11 mouse cellular contexts compared by ENCODE assay signal in genomic region chr8:73161994-73162393, GRCm38 (mm10).
DNase-seq lines count a peak whose midpoint lies in the region; ATAC-seq and TF ChIP-seq lines count a peak whose summit lies in the region.
"Had no signal": no experiment of that assay in that cellular context is flagged by ENCODE, and none has a peak within 500 bp of the region (broad histone marks: within the 10 kb centered on the region; RNA-seq: fewer than 3 reads in every experiment).

No protein-coding gene starts in this region.

- no peak for TF ChIP-seq CTCF in Patski (IDR thresholded peaks at IDR 0.05)

- in situ Hi-C loops in Patski (cut with MboI; ENCODE audit: low pct_unique_long_range_greater_than_20kb), result no loop called here

- no peak overlapping the region for H3K4me3 ChIP-seq in heart, embryonic 10.5 days
- H3K4me3 ChIP-seq in lung, embryonic 15.5 days, result no peak overlapping the region
- no peak overlapping the region for H3K4me3 ChIP-seq in liver, embryonic 13.5 days (replicated peaks)

- CTCF ChIA-PET in Patski (lab: Charles Lee), result interaction anchor here (1.2 to 1.8 kb wide), 6 partner anchors 15 to 194 kb away, joined by 3 to 4 read pairs (median 4); no protein-coding TSS in a partner anchor

- intact Hi-C loops in heart, postnatal 10 days (cut with DNase I), result no loop called here

- no peaks in the 10 kb centered on the region for H3K27me3 ChIP-seq in heart, embryonic 10.5 days (ENCODE audit: insufficient read depth, poor library complexity, severe bottlenecking)
- H3K27me3 ChIP-seq in lung, embryonic 15.5 days, result no peaks in the 10 kb centered on the region
- no peaks in the 10 kb centered on the region for H3K27me3 ChIP-seq in Patski
- H3K27me3 ChIP-seq in liver, embryonic 13.5 days, result no peaks in the 10 kb centered on the region

- POLR2A ChIA-PET in Patski (lab: Charles Lee), result no interaction called here

- DNase-seq in heart, embryonic 10.5 days (ENCODE audit: low spot score), result no peak
- DNase-seq in heart, postnatal 10 days, result no peak
- DNase-seq in lung, postnatal 4 days, result no peak
- no peak for DNase-seq in Patski (ENCODE audit: low read depth, low spot score)
- DNase-seq in liver, embryonic 13.5 days, result no peak
- no peak for DNase-seq in right cerebral cortex, postnatal 25 days
- no peak for DNase-seq in thymus, postnatal 10 days (ENCODE audit: low spot score in 2 of 2)
- DNase-seq: cerebellum, postnatal 36 days; heart, postnatal 4 days; right cerebral cortex, postnatal 4 days had no signal

- no peaks in the 10 kb centered on the region for H3K36me3 ChIP-seq in heart, embryonic 10.5 days
- no peaks in the 10 kb centered on the region for H3K36me3 ChIP-seq in lung, embryonic 15.5 days
- H3K36me3 ChIP-seq in liver, embryonic 13.5 days, result no peaks in the 10 kb centered on the region

- peak overlapping the region; percentile 77 for H3K27ac ChIP-seq in heart, embryonic 10.5 days
- no peak overlapping the region for H3K27ac ChIP-seq in lung, embryonic 15.5 days
- no peak overlapping the region for H3K27ac ChIP-seq in liver, embryonic 13.5 days

- 0 out of 2 replicates have a peak, but pooled peaks have one; percentile 27 for ATAC-seq in lung, embryonic 15.5 days (ENCODE audit: borderline replicate concordance, extremely low read depth, low FRiP score, low TSS enrichment)
- peak; percentile 62 for ATAC-seq in Patski
- ATAC-seq in liver, embryonic 13.5 days (ENCODE audit: low read depth), result 0 out of 2 replicates have a peak, but pooled peaks have one; percentile 34

- WGBS in heart, embryonic 10.5 days, result 53% methylated on average over 3 of the region's 3 CpGs
- 57% methylated on average over 3 of the region's 3 CpGs for WGBS in lung, embryonic 15.5 days
- 34% methylated on average over 3 of the region's 3 CpGs for WGBS in liver, embryonic 13.5 days (ENCODE audit: insufficient replicate concordance)

- no peak overlapping the region for H3K4me2 ChIP-seq in lung, embryonic 15.5 days
- no peak overlapping the region for H3K4me2 ChIP-seq in liver, embryonic 13.5 days

- no peak overlapping the region for H3K9ac ChIP-seq in lung, embryonic 15.5 days
- H3K9ac ChIP-seq in liver, embryonic 13.5 days, result no peak overlapping the region

- H3K9me3 ChIP-seq in heart, embryonic 10.5 days, result no peaks in the 10 kb centered on the region
- H3K9me3 ChIP-seq in lung, embryonic 15.5 days, result no peaks in the 10 kb centered on the region
- no peaks in the 10 kb centered on the region for H3K9me3 ChIP-seq in liver, embryonic 13.5 days (replicated peaks)

- H3K4me1 ChIP-seq in heart, embryonic 10.5 days, result peaks cover 18% of the 10 kb centered on the region
- no peaks in the 10 kb centered on the region for H3K4me1 ChIP-seq in lung, embryonic 15.5 days
- peaks cover 10% of the 10 kb centered on the region for H3K4me1 ChIP-seq in liver, embryonic 13.5 days (replicated peaks)
